Mouse (Mus musculus) kidney, postnatal 0 days (tissue): Measurements from ENCODE around the gene Chd5. TPM values are rescaled to one million over a fixed set of nuclear protein-coding genes. Genes with fewer than 3 reads are reported as not detected.

ENCODE experiments used
- ATAC-seq: fragments of 200-750 bp; cut with Nextera tagmentation; replicated peaks from 2 replicates; pipeline ENCODE4 v1.8.0; 2017; ENCODE audit warnings: low read depth, moderate number of reproducible peaks, moderate TSS enrichment, moderate library complexity; ENCODE audit not compliant: low FRiP score
- DNase-seq: peaks from one replicate; pipeline ENCODE4 v3.0.0-alpha.2; 2016; ENCODE audit warnings: low spot score
- H3K27ac ChIP-seq: fragments of 300-500 bp; sonication (generic); 2 replicates; pipeline ENCODE4 v1.5.1; 2014; ENCODE audit warnings: mild to moderate bottlenecking
- H3K27me3 ChIP-seq: fragments of 300-500 bp; sonication (generic); 2 replicates; pipeline ENCODE4 v1.6.1; 2014; ENCODE audit warnings: low read length, mixed read lengths; ENCODE audit not compliant: insufficient read depth
- H3K36me3 ChIP-seq: fragments of 300-500 bp; sonication (generic); 2 replicates; pipeline ENCODE4 v1.6.1; 2014; ENCODE audit warnings: low read length, mixed read lengths; ENCODE audit not compliant: insufficient read depth
- H3K4me1 ChIP-seq: fragments of 300-500 bp; sonication (generic); replicated peaks from 2 replicates; pipeline ENCODE4 v1.6.1; 2014; ENCODE audit warnings: antibody characterized with exemption, low read length, mixed read lengths; ENCODE audit not compliant: insufficient read depth
- H3K4me2 ChIP-seq: fragments of 300-500 bp; sonication (generic); 2 replicates; pipeline ENCODE4 v1.6.1; 2014; ENCODE audit warnings: mild to moderate bottlenecking, low read length, moderate library complexity, mixed read lengths
- H3K4me3 ChIP-seq: fragments of 300-500 bp; sonication (generic); replicated peaks from 2 replicates; pipeline ENCODE4 v1.5.1; 2014; ENCODE audit warnings: low read depth, low read length
- H3K9ac ChIP-seq: fragments of 300-500 bp; sonication (generic); 2 replicates; pipeline ENCODE4 v1.6.1; 2014; ENCODE audit warnings: low read depth, low read length
- H3K9me3 ChIP-seq: fragments of 300-500 bp; sonication (generic); replicated peaks from 2 replicates; pipeline ENCODE4 v1.6.1; 2016; ENCODE audit warnings: low read length, inconsistent platforms, mixed read lengths
- CTCF ChIP-seq: IDR thresholded peaks from 2 replicates; pipeline ENCODE4 v1.5.1; 2016; ENCODE audit warnings: antibody characterized with exemption, low read depth, mild to moderate bottlenecking, moderate library complexity
- WGBS: fragments of 180-500 bp; shearing (Covaris S2); extraction: QIAGEN DNeasy Blood & Tissue Kit; methylation state at CpG from one replicate; pipeline ENCODE4 v1.1.7; 2014; 5-methylcytosine and 5-hydroxymethylcytosine counted together
- polyA plus RNA-seq: library from polyadenylated mRNA; unstranded; fragments of >200 nt; fragmentation: Nextera tagmentation; extraction: Ambion mirVana; gene quantifications from 2 replicates; pipeline ENCODE4 v1.2.1, GENCODE M21; 2015

The Chd5 gene
- 0.04 and 0.09 TPM in 2 replicates for polyA plus RNA-seq

DNA sequence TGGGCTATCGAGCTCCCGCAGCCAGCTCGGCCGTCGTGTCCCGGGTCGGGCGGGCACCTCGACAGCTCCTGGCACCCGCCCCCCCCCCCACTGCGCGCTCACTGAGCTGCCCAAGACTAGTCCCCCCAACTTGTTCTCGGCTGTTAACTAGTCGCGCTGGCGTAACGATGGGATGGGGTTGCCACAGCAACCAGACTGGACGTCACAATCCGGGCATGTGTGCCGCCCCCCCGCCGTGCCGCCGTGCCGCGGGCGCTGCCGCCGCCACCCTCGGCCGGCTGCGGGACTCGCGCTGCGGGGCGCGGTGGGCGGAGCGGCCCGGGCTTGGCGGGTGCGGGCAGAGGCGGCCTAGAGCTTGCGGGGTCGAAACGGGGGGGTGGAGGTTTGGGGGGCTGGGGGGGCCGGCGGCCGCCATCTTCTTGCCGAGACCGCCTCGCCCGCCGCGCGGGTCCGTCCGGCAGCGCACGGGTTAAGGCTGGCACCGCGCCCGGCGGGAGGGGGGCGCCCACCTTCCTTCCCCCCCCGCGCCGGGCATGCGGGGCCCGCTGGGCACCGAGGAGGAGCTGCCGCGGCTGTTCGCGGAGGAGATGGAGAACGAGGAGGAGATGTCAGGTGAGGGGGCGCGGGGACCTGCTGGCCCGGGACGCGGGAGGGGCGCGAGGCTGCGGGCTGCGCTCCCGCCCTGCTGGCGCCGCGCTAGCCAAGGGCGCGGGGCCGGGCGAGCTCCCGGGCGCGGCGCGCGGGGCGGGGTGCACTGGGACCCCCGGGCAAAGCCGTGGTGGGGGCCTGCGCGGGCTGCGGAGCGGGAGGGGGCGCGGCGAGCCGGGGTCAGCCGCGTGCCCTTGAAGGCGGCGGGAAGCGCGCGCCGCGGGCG lies at the start of gene Chd5:
Gene Chd5 (plus strand): TSS at position 233 of the 874 bp plus-strand sequence.
- peaks cover 11% of the 10 kb centered on the region; the same call in 1 of the 2 replicates for H3K27me3 ChIP-seq

DNA sequence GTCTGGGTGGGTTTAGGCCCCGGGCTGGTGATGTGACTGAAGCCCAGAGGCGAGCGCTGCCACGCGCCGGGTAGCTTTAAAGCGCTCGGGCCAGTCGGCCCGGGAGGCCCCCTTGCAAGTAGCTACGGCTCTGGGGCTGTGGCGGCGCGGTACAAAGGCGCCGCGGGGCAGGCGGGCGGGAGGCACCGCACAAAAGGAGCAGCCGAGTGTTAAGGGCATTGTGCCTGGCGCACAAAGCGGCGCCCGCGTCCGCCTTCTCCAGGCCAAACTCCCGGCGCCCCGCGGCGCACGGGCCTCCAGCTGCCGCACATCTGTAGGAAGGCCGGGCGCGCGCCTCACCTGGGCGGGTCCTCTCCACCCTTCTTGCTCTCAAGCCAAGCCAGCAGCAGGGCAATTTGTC lies 48.1 kb upstream of the Chd5 start:
- no peaks in the 10 kb centered on the region for H3K9me3 ChIP-seq
- no peak overlapping the region; the same call in 1 of the 2 replicates for H3K4me2 ChIP-seq
- H3K4me3 ChIP-seq, result no peak overlapping the region
- H3K27ac ChIP-seq, result no peak overlapping the region
- peaks cover 58% of the 10 kb centered on the region for H3K27me3 ChIP-seq
- no peak overlapping the region for H3K9ac ChIP-seq
- 1% methylated on average over 39 of the region's 39 CpGs for WGBS
- no peak for TF ChIP-seq CTCF
- no peaks in the 10 kb centered on the region for H3K36me3 ChIP-seq
- H3K4me1 ChIP-seq, result peaks cover 4% of the 10 kb centered on the region; the same call in 1 of the 2 replicates
- ATAC-seq, result no peak
- no peak for DNase-seq

More for the DNA sequence above, at the start of gene Chd5:
- no peak for DNase-seq
- WGBS, result 2% methylated on average over 93 of the region's 120 CpGs
- no peak within 1 kb of the TSS for H3K27ac ChIP-seq
- H3K4me1 ChIP-seq, result peaks cover 12% of the 10 kb centered on the region
- no peaks in the 10 kb centered on the region for H3K9me3 ChIP-seq
- peaks cover 17% of the 10 kb centered on the region for H3K36me3 ChIP-seq
- TF ChIP-seq CTCF, result no peak
- peak within 1 kb of the TSS; percentile 51 for H3K4me3 ChIP-seq
- H3K4me2 ChIP-seq, result peak within 1 kb of the TSS; percentile 98
- H3K9ac ChIP-seq, result peak within 1 kb of the TSS; percentile 44
- peak; percentile 18; the same call in 1 of the 2 replicates for ATAC-seq

DNA sequence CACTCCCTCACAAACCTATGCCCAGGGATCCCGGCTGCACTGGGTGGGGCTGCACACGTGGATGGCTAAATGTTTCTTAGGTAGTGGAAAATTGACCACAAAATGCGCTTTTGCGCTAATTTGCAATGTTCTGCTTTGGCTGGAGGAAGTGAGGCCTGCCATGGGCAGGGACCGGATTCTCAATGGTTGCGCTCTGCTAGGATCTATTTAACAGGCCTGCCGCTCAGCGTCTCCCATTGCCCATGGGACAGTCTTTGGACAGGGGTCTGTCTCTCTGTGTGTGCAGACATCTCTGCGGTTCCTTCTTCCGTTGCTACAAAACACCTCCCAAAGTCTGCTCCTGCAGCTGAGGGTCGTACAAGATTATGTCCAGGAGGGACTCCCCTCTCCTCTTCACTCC lies 47.5 kb upstream of the Chd5 start:
- H3K4me1 ChIP-seq, result peaks cover 4% of the 10 kb centered on the region; the same call in 1 of the 2 replicates
- DNase-seq, result no peak
- no peaks in the 10 kb centered on the region for H3K9me3 ChIP-seq
- H3K27ac ChIP-seq, result no peak overlapping the region
- peaks cover 54% of the 10 kb centered on the region for H3K27me3 ChIP-seq
- no peak overlapping the region for H3K9ac ChIP-seq
- TF ChIP-seq CTCF, result no peak
- no peak for ATAC-seq
- no peak overlapping the region for H3K4me2 ChIP-seq
- 26% methylated on average over 11 of the region's 11 CpGs for WGBS
- H3K4me3 ChIP-seq, result no peak overlapping the region
- no peaks in the 10 kb centered on the region for H3K36me3 ChIP-seq

DNA sequence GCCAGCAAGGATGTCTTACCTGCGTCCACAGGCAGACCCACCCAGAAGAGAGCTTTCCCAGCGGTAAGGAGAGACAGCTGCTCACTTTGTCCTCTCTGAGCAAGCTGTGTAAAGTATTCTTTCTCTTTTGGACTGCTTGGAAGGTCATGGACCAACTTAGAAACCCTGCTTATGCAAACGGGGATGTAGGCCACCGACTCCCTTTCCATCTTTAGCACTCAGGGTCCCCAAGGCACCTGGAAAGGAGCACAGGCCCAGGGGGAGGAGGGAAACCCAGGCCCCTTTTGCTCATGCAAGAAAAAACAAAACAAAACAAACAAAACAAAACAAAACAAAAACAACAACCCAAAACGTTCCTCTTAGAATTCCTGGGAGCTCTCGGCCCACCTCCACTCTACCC lies 46.9 kb upstream of the Chd5 start, which contains the start of gene Hes3:
Gene Hes3 (minus strand): TSS at position 101 of the 400 bp plus-strand sequence.
- peaks cover 7% of the 10 kb centered on the region; the same call in 1 of the 2 replicates for H3K4me1 ChIP-seq
- 37% methylated on average over 6 of the region's 6 CpGs for WGBS
- H3K4me3 ChIP-seq, result no peak within 1 kb of the TSS
- ATAC-seq (no peak), DNase-seq (no peak)
- no peaks in the 10 kb centered on the region for H3K9me3 ChIP-seq
- H3K36me3 ChIP-seq, result no peaks in the 10 kb centered on the region
- TF ChIP-seq CTCF, result no peak
- H3K9ac ChIP-seq, result no peak within 1 kb of the TSS
- no peak within 1 kb of the TSS for H3K27ac ChIP-seq
- no peak within 1 kb of the TSS; the same call in 1 of the 2 replicates for H3K4me2 ChIP-seq
- H3K27me3 ChIP-seq, result peaks cover 48% of the 10 kb centered on the region

DNA sequence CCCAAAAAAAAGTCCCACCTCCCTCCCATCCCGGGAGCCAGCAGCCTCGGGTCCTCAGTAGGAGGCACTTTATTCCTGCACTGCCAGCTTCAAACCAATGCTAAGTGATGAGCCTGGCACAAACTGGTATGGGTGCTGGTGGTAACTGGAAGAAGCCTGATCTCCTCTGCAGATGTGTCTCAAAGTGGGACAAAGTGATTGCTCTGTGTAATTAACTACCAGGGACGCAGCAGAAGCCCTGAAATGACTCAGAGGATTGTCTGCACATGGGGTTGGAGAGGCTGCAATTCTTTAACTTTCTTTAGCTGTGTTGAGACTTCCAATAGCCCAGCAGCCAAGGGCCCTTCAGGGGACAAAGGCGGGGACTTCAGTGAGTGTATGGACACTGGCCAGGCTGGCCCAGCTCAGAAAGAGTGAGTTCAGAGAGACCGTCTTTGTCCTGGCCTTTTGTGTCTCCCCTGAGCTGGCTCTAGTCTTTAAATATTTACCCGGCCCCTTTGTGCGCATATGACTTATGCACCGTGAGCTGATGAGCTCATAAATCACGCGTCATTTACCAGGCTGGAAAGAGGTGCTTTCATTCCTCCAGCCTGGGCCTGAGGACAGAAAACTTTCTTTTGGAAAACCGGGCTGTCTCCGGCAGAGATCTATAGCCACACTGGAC lies 46.2 kb upstream of the Chd5 start:
- ATAC-seq (no peak), DNase-seq (no peak)
- Histone ChIP-seq H3K4me1 (peaks cover 7% of the 10 kb centered on the region; the same call in 1 of the 2 replicates), H3K4me2 (no peak overlapping the region), H3K27ac (no peak overlapping the region), H3K9me3 (no peaks in the 10 kb centered on the region), H3K9ac (no peak overlapping the region), H3K36me3 (no peaks in the 10 kb centered on the region), H3K4me3 (no peak overlapping the region), H3K27me3 (peaks cover 42% of the 10 kb centered on the region)
- 6% methylated on average over 12 of the region's 12 CpGs for WGBS
- TF ChIP-seq CTCF, result no peak
